Mouse (Mus musculus) midbrain, postnatal 0 days (tissue): ENCODE data around the gene Wfdc10. TPM values are rescaled to one million over a fixed set of nuclear protein-coding genes. Genes with fewer than 3 reads are reported as not detected.
A peak's percentile ranks its signal among the peaks of the same experiment; 100 is the strongest.

Source experiments
- ATAC-seq: fragments of 200-750 bp; cut with Nextera tagmentation; 2 replicates; pipeline ENCODE4 v1.8.0; 2017; ENCODE audit warnings: moderate number of reproducible peaks, mild to moderate bottlenecking, moderate TSS enrichment, moderate library complexity; ENCODE audit not compliant: low FRiP score
- DNase-seq: peaks from one replicate; pipeline ENCODE4 v3.0.0-alpha.2; 2015; ENCODE audit warnings: low spot score
- H3K27ac ChIP-seq: fragments of 300-500 bp; sonication (generic); 2 replicates; pipeline ENCODE4 v1.5.1; 2014; ENCODE audit warnings: low read depth, mild to moderate bottlenecking, low read length, mixed read lengths
- H3K27me3 ChIP-seq: fragments of 300-500 bp; sonication (generic); 2 replicates; pipeline ENCODE4 v1.6.1; 2014; ENCODE audit warnings: low read length, control low read depth, mixed read lengths; ENCODE audit not compliant: insufficient read depth
- H3K36me3 ChIP-seq: fragments of 300-500 bp; sonication (generic); 2 replicates; pipeline ENCODE4 v1.6.1; 2014; ENCODE audit warnings: low read length, control low read depth, mixed read lengths; ENCODE audit not compliant: insufficient read depth
- H3K4me1 ChIP-seq: fragments of 300-500 bp; sonication (generic); 2 replicates; pipeline ENCODE4 v1.6.1; 2014; ENCODE audit warnings: mild to moderate bottlenecking, control low read depth, antibody characterized with exemption, low read length, mixed read lengths; ENCODE audit not compliant: insufficient read depth
- H3K4me2 ChIP-seq: fragments of 300-500 bp; sonication (generic); 2 replicates; pipeline ENCODE4 v1.6.1; 2014; ENCODE audit warnings: low read depth, mild to moderate bottlenecking, low read length, mixed read lengths; ENCODE audit not compliant: poor library complexity, severe bottlenecking
- H3K4me3 ChIP-seq: fragments of 300-500 bp; sonication (generic); 2 replicates; pipeline ENCODE4 v1.5.1; 2014; ENCODE audit warnings: low read depth, mild to moderate bottlenecking, low read length, moderate library complexity
- H3K9ac ChIP-seq: fragments of 300-500 bp; sonication (generic); replicated peaks from 2 replicates; pipeline ENCODE4 v1.6.1; 2014; ENCODE audit warnings: mild to moderate bottlenecking, low read length, moderate library complexity, mixed read lengths; ENCODE audit not compliant: poor library complexity, severe bottlenecking
- H3K9me3 ChIP-seq: fragments of 300-500 bp; sonication (generic); 2 replicates; pipeline ENCODE4 v1.6.1; 2016; ENCODE audit warnings: low read length, control low read depth
- CTCF ChIP-seq: IDR thresholded peaks from 2 replicates; pipeline ENCODE4 v1.5.1; 2016; ENCODE audit warnings: antibody characterized with exemption, mild to moderate bottlenecking
- WGBS: fragments of 180-500 bp; shearing (Covaris S2); extraction: QIAGEN DNeasy Blood & Tissue Kit; methylation state at CpG from one replicate; pipeline ENCODE4 v1.1.7; 2014; 5-methylcytosine and 5-hydroxymethylcytosine counted together
- polyA plus RNA-seq: library from polyadenylated mRNA; unstranded; fragments of >200 nt; fragmentation: Nextera tagmentation; extraction: Ambion mirVana; gene quantifications from 2 replicates; pipeline ENCODE4 v1.2.1, GENCODE M21; 2015
- total RNA-seq: library from RNA; depleted of rRNA; stranded (reverse); fragments of >200 nt; gene quantifications from 2 replicates; pipeline ENCODE4 v1.2.3, GENCODE M21; 2014

Gene Wfdc10
- total and polyA plus RNA-seq, 2 experiments from 2014 or later: 0.38 to 3.5 TPM

GRCm38 (mm10) chr2:164635266-164635665, 20.6 kb upstream of the Wfdc10 start:
- DNase-seq: no peak
- ATAC-seq: no peak
- Histone ChIP-seq H3K27me3 (no peaks in the 10 kb centered on the region), H3K9ac (no peak overlapping the region), H3K4me3 (no peak overlapping the region), H3K4me1 (no peaks in the 10 kb centered on the region), H3K9me3 (no peaks in the 10 kb centered on the region), H3K27ac (no peak overlapping the region), H3K4me2 (no peak overlapping the region), H3K36me3 (no peaks in the 10 kb centered on the region)
- peak; percentile 11; the same call in 1 of the 2 replicates for TF ChIP-seq CTCF
- 81% methylated on average over 9 of the region's 9 CpGs for WGBS

GRCm38 (mm10) chr2:164638696-164639095, 17.1 kb upstream of the Wfdc10 start, which contains the start of gene Wfdc16:
Wfdc16 (minus strand) TSS chr2:164638796.
- Histone ChIP-seq H3K27me3 (no peaks in the 10 kb centered on the region), H3K4me2 (no peak within 1 kb of the TSS), H3K27ac (no peak within 1 kb of the TSS), H3K9ac (no peak within 1 kb of the TSS), H3K36me3 (no peaks in the 10 kb centered on the region), H3K4me1 (no peaks in the 10 kb centered on the region), H3K9me3 (no peaks in the 10 kb centered on the region), H3K4me3 (no peak within 1 kb of the TSS)
- no peak for ATAC-seq
- DNase-seq: no peak
- whole genome bisulfite sequencing: 90% methylated on average over 3 of the region's 3 CpGs
- no peak for TF ChIP-seq CTCF

DNA sequence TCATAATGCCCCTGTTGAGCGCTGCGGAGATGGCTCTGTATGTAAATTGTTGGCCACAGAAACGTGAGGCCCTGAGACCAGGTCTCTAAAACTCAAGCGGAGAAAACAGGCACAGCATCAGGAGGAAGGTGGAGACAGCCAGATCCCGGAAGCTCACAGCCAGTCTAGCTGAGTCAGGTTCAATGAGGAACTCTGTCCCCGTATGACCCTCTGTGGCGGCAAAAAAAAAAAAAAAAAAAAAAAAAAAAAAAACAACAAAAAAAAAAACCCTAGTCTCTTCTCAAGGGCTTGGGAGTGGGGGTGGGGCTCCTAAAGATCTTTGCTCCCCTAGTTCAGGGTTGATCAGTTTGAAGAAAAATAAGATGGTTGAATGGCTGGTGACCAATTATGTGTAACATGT, 14.7 kb upstream of the Wfdc10 start:
- no peaks in the 10 kb centered on the region for H3K27me3 ChIP-seq
- no peaks in the 10 kb centered on the region for H3K9me3 ChIP-seq
- H3K4me3 ChIP-seq: no peak overlapping the region
- no peak for TF ChIP-seq CTCF
- H3K4me1 ChIP-seq: no peaks in the 10 kb centered on the region
- WGBS: 68% methylated on average over 7 of the region's 7 CpGs
- H3K36me3 ChIP-seq: no peaks in the 10 kb centered on the region
- no peak overlapping the region for H3K4me2 ChIP-seq
- DNase-seq: no peak
- no peak for ATAC-seq
- no peak overlapping the region for H3K27ac ChIP-seq
- no peak overlapping the region for H3K9ac ChIP-seq

GRCm38 (mm10) chr2:164641881-164642673, 13.8 kb upstream of the Wfdc10 start:
- Histone ChIP-seq H3K9ac (no peak overlapping the region), H3K9me3 (no peaks in the 10 kb centered on the region; the same call in 1 of the 2 replicates), H3K4me3 (no peak overlapping the region), H3K4me2 (no peak overlapping the region), H3K27me3 (no peaks in the 10 kb centered on the region), H3K4me1 (no peaks in the 10 kb centered on the region), H3K27ac (no peak overlapping the region), H3K36me3 (no peaks in the 10 kb centered on the region)
- TF ChIP-seq CTCF: no peak
- DNase-seq: peak; percentile 5
- 66% methylated on average over 13 of the region's 13 CpGs for WGBS
- no peak for ATAC-seq

DNA sequence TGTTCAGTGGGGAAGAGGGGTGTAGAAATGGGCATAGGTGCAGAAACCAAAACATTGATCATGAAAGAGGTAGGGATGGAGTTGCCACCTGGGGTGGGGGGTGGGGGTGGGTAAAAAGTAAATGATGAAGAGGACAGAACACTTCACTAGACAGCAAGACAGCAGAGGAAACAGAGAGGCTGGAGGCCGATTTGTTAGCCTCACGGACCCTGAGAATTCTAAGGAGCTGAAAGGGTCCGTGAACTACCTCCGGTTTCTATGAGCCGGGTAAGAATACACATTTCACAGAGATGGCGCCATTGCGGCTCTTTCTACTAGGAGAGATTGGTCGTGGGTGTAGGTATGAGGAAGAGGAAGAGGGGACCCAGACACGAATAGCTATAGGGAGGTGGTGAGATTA, 637 bp downstream of the Wfdc10 start, which contains the start of gene Wfdc9:
TSS of gene Wfdc9 (minus strand) at position 101 of the 400 bp plus-strand sequence.
- ATAC-seq: no peak
- WGBS: 82% methylated on average over 9 of the region's 9 CpGs
- no peak within 1 kb of the TSS for H3K9ac ChIP-seq
- no peak within 1 kb of the TSS for H3K27ac ChIP-seq
- no peaks in the 10 kb centered on the region for H3K36me3 ChIP-seq
- TF ChIP-seq CTCF: no peak
- H3K4me1 ChIP-seq: no peaks in the 10 kb centered on the region
- H3K4me2 ChIP-seq: no peak within 1 kb of the TSS
- H3K4me3 ChIP-seq: no peak within 1 kb of the TSS
- no peaks in the 10 kb centered on the region for H3K27me3 ChIP-seq
- no peak for DNase-seq
- no peaks in the 10 kb centered on the region for H3K9me3 ChIP-seq

DNA sequence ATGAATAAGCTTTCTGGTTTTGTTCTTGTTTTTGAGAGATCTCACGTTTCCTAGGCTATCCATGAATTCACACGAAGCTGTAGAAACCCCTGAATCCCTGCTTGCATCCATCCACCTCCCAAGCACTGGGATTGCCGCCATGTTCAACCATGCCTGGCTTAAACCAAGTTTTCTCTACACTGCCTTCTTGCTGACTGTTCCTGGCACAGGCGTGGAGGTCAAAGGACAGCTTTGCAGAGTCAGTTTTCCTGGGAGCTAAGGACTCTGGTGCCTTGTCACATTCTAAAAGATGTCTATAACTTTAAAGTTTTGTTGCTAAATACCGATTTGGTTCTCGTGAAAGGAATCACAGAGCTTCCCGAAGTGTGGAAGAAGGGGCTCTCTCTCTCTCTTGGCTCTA, 9.0 kb downstream of the Wfdc10 start:
- Histone ChIP-seq H3K9me3 (no peaks in the 10 kb centered on the region), H3K9ac (no peak overlapping the region), H3K27ac (no peak overlapping the region), H3K4me2 (no peak overlapping the region), H3K4me3 (no peak overlapping the region), H3K36me3 (no peaks in the 10 kb centered on the region), H3K4me1 (no peaks in the 10 kb centered on the region), H3K27me3 (no peaks in the 10 kb centered on the region)
- ATAC-seq (no peak), DNase-seq (no peak)
- TF ChIP-seq CTCF: no peak
- WGBS: 92% methylated on average over 7 of the region's 7 CpGs
